Mouse (Mus musculus) heart, postnatal 4 days (tissue): ENCODE measurements at regions not wholly inside any gene's neighbourhood (a gene's known extent, or its start where the extent isn't known, plus 50 kb on each side); places are given as distances from the start of the nearest gene placed in this dataset.

Experiments
- DNase-seq: peaks from one replicate; pipeline ENCODE4 v3.0.0; 2021

DNA sequence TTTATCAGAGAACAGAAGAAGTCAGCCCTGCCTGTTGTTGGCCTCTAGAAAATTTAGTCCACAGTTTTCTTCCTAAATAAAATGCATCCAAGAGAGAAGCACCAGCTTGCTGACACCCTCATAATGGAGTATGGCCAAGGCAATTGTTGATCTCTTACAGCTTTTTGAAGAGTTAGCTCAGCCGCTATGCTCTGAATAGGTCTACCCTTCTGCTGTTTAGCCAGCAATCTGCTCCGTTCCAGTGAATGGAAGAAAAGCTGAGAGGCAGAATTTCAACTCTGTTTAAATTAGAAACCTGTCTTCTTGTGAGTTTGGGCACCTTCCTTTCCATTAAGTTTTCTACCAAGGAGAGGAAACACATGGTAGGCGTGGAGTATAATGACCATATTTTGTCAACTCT, 290.8 kb downstream of the Rnf144b start:
- DNase-seq: no peak

DNA sequence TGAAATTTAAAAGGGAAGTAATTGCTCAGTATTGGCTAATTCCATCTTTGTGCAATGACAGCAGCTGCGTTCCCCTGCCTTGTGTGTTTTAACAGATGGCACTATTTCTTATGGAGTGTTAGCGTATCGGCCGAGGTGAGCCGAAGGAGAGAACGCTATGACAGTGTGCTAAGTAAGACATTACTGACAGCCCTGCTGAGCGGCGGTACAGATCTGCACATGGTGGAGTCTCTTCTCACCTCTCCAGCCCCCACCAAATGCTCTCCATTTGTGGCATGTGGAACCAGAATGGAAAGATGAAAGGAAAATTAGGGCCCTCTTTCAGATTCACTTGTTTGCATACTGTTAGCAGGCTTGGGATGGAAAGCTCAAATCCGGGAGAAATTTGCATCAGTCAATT, 291.5 kb downstream of the Rnf144b start:
- DNase-seq: no peak

GRCm38 (mm10) chr13:47429856-47430365, 307.5 kb downstream of the Rnf144b start:
- no peak for DNase-seq

DNA sequence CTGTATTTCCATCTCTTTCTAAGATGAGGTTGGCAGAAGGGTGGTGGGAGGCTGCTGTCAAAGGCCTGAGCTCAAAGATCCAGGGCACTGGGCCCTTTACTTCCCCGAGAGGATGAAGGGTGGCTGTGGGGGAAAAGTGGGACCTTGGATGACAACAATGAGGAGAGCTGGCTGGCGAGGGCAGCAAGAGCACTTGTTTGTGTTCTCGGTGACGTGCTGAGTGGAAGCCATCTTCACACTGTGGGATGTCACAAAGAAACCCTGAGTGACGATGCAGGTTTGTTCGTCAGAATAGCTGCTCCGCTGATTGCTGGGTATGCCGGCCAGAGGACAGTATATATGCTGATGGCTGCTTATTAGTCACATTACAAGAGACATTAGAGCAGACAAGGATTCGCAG, 308.0 kb downstream of the Rnf144b start:
- no peak for DNase-seq

- no peak for DNase-seq
Observed at GRCm38 (mm10) chr13:47435631-47436030, 313.2 kb downstream of the Rnf144b start.

- no peak for DNase-seq
Observed at GRCm38 (mm10) chr13:47444876-47445275, 322.4 kb downstream of the Rnf144b start.

- no peak for DNase-seq
Observed at GRCm38 (mm10) chr13:47452186-47452760, 329.8 kb downstream of the Rnf144b start.

GRCm38 (mm10) chr13:47462148-47462547, 339.7 kb downstream of the Rnf144b start:
- no peak for DNase-seq

GRCm38 (mm10) chr13:47471543-47472213, 349.2 kb downstream of the Rnf144b start:
- DNase-seq: no peak

DNA sequence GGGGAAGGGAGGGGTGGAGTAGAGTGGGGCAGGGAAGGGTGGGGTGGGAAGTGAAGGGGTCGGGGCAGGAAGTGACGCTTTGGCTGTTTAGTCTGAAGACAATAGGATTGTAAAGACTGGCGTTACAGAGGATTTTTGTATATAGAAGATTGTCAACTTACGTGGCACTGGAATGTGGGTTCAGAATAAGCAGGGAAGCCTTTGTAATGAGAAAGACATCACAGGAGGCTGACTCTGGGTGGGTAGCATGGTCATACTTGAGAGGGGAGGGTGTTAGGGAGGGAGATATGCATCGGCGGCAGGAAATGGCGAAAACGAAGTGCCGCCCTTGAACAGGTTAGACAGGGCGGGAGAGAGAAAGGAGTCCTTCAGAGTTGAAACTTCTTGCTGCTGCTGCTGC, 357.7 kb downstream of the Rnf144b start:
- DNase-seq: no peak

DNA sequence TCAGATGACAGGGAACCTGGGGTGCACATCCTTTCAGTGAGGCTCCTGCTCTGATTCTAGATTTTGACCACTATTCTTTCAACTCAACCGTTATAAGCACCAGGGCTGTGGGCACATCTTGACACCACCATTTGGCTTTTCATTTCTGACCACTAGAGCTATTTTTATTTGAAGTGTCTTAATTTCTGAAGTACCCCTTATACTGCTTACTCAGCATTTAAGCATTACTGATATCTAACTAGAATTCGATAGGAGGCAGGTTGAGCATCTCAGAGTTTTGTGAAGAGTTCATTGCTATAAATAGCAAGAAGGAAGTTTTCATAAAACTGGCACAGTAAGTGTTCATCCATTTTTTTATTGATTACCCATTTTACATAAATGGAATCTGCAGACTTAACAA, 362.4 kb downstream of the Rnf144b start:
- no peak for DNase-seq

DNA sequence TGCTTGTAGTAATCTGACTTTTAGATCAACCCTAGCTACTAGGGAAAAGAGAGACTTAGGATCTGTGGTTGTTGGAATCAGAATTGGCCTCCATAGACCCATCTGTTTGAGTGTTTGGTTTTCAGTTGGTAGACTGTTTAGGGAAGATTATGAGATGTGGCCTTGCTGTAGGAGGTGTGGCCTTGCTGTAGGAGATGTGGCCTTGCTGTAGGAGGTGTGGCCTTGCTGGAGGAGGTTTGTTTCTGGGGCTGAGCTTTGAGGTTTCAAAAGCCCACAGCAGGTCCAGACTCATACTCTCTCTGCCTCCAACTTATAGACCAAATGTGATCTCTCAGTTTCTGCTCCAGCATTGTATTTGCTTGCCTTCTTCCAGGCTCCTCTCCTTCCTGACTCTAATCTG, 363.7 kb downstream of the Rnf144b start:
- no peak for DNase-seq

DNA sequence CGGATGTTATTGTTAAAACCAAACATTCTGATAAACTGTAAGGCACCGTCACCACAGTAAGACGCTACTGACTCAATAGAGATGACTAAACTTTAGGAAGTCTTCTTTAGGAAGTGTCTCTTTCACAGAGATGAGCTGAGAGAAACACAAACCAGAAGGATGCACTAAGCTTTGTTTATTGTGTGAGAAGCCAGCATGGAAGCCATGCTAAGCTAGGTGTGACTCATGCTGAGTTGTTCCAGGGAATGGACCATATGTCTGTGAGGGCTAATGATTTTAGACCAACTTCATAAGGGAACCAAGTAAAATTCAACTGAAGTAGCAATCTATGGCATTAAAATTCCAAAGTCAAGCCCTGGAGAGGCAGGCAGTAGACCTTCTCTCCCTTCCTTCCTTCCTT, 364.2 kb downstream of the Rnf144b start:
- no peak for DNase-seq

GRCm38 (mm10) chr13:47505380-47505955, 383.0 kb downstream of the Rnf144b start:
- DNase-seq: no peak

DNA sequence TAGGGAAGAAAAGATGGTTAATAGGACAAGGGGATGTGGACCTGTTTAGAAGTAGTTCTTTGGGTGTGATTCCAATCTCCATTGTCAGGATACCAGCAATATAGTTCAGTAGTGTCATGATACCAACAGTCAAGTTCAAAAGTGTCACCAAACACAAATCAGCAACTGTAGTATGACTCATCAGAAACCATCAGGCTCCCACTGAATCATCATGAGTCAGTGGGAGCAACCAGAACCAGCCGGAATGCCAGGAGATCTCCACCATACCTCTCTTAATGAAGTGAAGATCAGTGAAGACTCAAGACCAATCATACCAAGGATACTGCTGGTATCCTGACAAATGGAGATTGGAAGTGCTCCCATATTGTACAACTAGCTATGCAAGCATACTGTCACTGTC, 410.5 kb downstream of the Rnf144b start:
- no peak for DNase-seq

- DNase-seq: no peak
Observed at GRCm38 (mm10) chr13:47537156-47537555, 414.7 kb downstream of the Rnf144b start.

GRCm38 (mm10) chr13:47549626-47550025, 427.2 kb downstream of the Rnf144b start:
- DNase-seq: no peak

DNA sequence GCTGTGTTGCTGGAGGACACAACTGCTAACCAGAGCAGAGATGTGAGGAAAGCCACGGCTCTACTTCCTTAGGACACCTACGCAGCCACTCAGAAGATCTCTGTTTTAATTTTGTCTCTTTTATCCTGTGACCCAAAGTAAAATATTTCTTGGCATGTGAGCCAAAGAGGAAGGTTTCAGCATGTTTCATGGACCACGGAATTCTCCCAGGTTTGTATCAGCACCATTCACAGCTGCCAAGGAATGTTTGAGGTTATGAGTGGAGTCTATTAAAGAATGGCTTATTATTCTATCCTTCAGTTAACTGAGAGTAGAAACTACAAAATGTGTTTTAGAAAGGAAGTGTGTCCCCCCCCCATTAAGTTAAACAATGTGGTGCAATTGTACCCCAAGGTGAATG, 429.8 kb downstream of the Rnf144b start:
- DNase-seq: no peak

DNA sequence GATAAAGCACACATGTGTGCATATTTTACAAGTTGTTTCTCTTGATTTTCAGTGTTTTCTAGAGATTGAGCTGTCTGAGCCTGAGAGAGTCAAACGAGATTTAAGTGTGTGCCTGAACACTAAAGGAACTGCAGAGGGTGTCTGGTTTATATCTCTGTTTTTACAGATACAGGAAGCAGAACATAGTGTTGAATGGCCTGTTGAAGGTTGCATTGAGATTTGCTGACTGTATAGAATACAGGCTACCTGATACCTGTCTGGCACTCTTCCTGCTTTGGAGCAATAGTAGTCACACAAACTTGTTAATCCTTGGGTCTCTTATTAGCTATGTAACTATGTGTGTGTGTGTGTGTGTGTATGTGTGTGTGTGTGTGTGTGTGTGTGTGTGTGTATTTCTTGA, 431.7 kb downstream of the Rnf144b start:
- no peak for DNase-seq

- no peak for DNase-seq
Observed at GRCm38 (mm10) chr13:47557196-47557974, 434.9 kb downstream of the Rnf144b start.

- no peak for DNase-seq
Observed at GRCm38 (mm10) chr13:47562836-47563235, 440.4 kb downstream of the Rnf144b start.

- DNase-seq: peak; percentile 10
Observed at GRCm38 (mm10) chr13:47576516-47576915, 454.1 kb downstream of the Rnf144b start.

DNA sequence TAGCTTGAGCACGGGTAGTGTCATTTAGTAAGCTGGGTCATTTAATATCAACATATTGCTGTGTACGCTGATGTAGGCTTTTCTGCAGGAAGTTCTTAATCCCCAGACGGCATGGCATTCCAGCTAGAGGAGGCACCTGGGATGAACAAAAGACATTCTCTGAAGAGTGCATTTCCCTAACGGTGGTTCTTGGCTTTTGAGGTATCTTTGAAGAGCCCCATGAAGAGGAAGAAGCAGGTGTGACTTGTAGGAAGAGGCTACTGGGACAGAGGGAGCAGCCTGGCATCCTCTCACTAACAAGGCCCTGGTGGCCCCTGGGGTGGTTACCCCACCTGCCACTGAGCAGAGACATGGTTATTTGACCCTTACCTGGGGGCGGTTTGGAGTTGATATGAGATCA, 457.7 kb downstream of the Rnf144b start:
- DNase-seq: no peak
